Mouse (Mus musculus) thymus, postnatal 4 days (tissue): ENCODE results near the gene Clta.

Experiments used
- DNase-seq: peaks from one replicate; pipeline ENCODE4 v3.0.0; 2021

Clta gene

DNA sequence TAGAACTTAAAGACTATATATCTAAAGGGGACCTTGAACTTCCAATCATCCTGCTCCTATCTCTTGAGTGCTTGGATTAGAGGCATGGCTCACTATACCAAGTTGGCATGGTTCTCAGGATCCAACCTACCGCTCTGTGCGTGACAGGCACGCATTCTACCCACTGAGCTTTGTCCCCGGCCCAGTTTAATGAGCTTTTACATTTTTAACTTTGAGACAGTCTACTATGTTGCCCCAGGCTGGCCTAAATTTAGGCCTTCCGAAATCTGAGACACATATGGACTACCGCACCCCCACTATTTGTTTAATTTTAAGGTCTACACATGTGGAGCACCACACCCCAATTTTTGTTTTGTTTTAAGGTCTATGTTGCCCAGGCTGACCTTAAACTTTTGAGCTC lies 23.4 kb upstream of the Clta start:
- DNase-seq = no peak

GRCm38 (mm10) chr4:43981251-43981650 lies 23.0 kb upstream of the Clta start:
- DNase-seq = no peak

GRCm38 (mm10) chr4:43982053-43982732 lies 22.1 kb upstream of the Clta start:
- DNase-seq = peak; percentile 99

DNA sequence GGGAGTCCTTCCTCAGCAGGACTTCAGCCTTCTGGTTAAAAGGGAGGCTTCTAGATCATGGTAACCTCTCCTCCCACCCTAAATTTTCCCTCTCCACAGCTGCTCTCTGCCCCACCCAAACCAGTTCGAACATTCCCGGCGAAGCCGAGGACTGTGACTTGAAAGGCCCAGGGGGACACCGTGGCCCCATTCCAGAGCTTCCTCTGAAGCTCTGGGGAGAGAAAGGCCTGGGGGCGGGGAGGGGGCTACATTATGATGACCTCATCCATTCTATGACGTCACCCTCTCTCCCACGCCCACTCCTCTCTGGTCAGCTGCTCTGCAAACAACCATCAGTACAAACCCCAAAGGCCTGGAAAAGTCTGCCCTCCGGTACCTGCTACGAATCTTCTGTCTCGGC lies 21.1 kb upstream of the Clta start, which contains the start of gene Ccin:
Gene Ccin (plus strand): TSS at position 303 of the 400 bp plus-strand sequence.
- no peak for DNase-seq

GRCm38 (mm10) chr4:43983756-43984155 lies 20.5 kb upstream of the Clta start:
- DNase-seq = no peak

DNA sequence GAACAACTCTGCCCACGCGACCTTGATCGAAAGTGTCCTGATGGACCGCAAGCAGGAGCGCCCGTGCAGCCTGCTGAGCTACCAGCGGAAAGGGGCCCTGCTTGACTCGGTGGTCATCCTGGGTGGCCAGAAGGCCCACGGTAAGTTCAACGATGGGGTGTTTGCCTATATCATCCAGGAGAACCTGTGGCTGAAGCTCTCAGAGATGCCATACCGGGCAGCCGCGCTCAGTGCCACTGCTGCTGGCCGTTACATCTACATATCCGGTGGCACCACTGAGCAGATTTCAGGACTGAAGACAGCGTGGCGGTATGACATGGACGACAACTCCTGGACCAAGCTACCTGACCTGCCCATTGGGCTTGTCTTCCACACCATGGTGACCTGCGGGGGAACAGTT lies 19.9 kb upstream of the Clta start:
- no peak for DNase-seq

GRCm38 (mm10) chr4:43988976-43989375 lies 15.3 kb upstream of the Clta start:
- no peak for DNase-seq

- no peak for DNase-seq
Measured at GRCm38 (mm10) chr4:43993072-43993471, 11.2 kb upstream of the Clta start.

GRCm38 (mm10) chr4:43994342-43994741 lies 9.9 kb upstream of the Clta start:
- DNase-seq = no peak

- no peak for DNase-seq
Measured at GRCm38 (mm10) chr4:44003622-44004021, 630 bp upstream of the Clta start.

DNA sequence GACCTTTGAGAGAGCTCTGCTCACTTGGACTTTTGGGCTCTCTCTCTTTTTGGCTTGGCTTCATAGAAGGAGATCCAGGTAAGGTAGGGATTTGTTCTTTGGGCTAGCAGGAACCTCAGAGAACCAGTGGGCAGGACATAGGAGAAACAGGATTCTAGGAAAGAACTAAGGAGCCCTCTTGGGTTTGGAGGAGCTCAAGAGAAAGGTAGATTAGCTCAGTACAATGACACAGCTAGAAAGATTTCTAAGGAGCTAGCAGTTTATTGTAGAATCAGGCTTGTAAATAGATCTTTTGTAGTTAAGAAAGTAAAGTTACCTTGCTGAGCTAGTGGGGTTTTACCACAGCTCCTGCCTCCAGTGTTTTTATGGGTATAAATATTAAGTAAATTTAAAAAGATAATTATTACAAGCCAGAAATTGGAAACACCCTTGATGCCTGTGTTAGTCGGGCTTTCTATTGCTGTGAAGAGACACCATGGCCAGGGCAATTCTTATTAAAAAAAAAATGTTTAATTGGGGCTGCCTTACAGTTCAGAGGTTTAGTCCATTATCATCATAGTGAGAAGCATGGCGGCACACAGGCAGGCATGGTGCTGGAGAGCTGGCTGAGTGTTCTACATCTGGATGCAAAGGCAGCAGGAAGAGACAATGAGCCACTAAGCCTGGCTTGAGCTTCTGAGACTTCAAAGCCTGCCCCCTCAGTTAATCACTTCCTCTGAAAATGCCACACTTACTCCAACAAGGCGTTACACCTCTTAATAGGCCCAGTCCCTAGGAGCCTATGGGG lies 564 bp downstream of the Clta start:
- DNase-seq = no peak

GRCm38 (mm10) chr4:44010176-44010575 lies 5.9 kb downstream of the Clta start:
- no peak for DNase-seq

- DNase-seq = no peak
Measured at GRCm38 (mm10) chr4:44010893-44011292, 6.6 kb downstream of the Clta start.

GRCm38 (mm10) chr4:44011799-44012198 lies 7.5 kb downstream of the Clta start:
- DNase-seq = no peak

- peak; percentile 84 for DNase-seq
Measured at GRCm38 (mm10) chr4:44012376-44013367, 8.4 kb downstream of the Clta start.

DNA sequence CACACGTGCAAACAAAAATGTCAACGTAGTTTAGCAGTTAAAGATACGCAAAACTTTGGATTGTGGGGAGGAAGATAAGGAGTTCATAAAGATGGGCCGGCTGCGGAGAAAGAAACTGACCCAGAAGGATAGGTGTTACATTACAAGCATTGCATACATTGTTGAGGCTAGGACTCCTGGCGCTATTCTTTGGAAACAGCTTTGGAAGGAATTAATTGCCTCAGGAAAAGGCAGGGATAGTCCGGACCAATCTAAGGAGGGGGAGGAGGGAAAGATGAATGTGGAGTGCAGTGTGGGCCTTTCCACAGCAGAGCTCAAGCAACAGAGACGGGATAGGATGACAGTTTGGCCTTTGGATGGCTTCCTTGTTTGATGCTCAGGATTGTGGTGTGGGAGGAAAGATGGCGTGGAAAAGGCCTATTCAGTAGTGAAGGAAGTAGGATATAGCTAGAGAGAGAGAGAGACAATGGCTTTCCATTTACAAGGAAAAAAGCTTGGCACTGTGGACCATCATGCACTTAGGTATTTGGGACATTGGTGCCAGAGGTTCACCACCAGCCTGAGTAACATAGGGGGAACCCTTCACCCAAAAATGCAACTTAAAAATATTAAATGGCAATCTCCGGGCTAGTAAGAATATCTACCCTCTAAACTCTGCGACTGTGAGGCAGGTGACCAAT lies 9.3 kb downstream of the Clta start:
- no peak for DNase-seq

- no peak for DNase-seq
Measured at GRCm38 (mm10) chr4:44016071-44016470, 11.8 kb downstream of the Clta start.

GRCm38 (mm10) chr4:44016791-44017190 lies 12.5 kb downstream of the Clta start:
- DNase-seq = no peak

GRCm38 (mm10) chr4:44022323-44022722 lies 18.1 kb downstream of the Clta start:
- DNase-seq = peak; percentile 32

GRCm38 (mm10) chr4:44022766-44023165 lies 18.5 kb downstream of the Clta start:
- DNase-seq = peak; percentile 30

DNA sequence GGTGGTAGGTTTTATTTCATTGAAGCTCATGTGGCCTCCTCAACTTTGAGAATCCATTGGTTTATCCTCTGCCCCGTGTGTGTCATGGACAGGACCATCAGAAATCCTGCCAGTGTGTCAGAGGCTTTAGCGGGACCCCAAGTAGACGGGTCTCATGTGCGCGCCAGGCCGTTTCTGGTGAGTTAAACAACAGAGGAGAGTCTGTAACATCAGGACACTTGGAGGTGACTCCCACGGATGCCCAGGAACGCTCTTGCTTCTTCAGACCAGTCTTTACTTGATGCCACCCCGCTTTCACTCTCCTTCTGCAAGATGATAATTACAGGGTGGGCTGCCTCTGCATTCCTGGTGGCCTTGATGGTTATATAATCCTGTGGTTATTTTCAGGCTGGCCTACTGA lies 19.4 kb downstream of the Clta start:
- no peak for DNase-seq

DNA sequence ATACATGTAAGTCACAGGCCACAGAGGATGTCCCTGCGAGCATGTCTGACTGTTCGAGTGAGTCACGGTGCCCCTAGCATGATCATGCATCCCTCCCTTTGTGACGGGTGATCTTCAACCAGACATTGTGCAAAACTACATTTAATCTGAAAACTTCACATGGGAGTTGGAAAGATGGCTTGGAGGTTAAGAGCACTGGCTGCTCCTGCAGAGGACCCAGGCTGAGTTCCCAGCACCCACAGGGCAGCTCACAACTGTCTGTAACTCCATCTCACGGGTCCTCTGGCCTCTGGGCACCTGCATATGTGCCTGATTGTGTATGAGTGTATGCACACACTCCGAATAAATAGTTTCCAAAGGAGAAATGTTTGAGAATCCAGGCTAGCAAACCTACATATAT lies 20.0 kb downstream of the Clta start:
- no peak for DNase-seq

- no peak for DNase-seq
Measured at GRCm38 (mm10) chr4:44025570-44025969, 21.3 kb downstream of the Clta start.
